Mouse (Mus musculus): ENCODE data around the gene Cdk6.

GRCm38 (mm10) chr5:3355560-3356260 lies 14.4 kb downstream of the Cdk6 start:
- no peak for TF ChIP-seq POLR2A (IDR thresholded peaks at IDR 0.05; ENCODE audit: insufficient read depth, low read depth, low read length)
- no peak for TF ChIP-seq CTCF (IDR thresholded peaks at IDR 0.05)
- no peak for TF ChIP-seq EP300 (IDR thresholded peaks at IDR 0.05; ENCODE audit: insufficient read depth, low read depth, low read length)

Data from heart, adult 2 months (tissue).